Mouse (Mus musculus) embryonic facial prominence, embryonic 12.5 days (tissue): Measurements from ENCODE around the gene Fndc5. TPM values are rescaled to one million over a fixed set of nuclear protein-coding genes. Genes with fewer than 3 reads are reported as not detected.

Experiments
- ATAC-seq: fragments of 200-750 bp; cut with Nextera tagmentation; 2 replicates; pipeline ENCODE4 v1.8.0; 2017; ENCODE audit not compliant: insufficient number of reproducible peaks, insufficient read depth, low FRiP score, low TSS enrichment
- H3K27ac ChIP-seq: fragments of 300-500 bp; sonication (generic); 2 replicates; pipeline ENCODE4 v1.5.1; 2016; ENCODE audit warnings: mild to moderate bottlenecking
- H3K27me3 ChIP-seq: fragments of 300-500 bp; sonication (generic); 2 replicates; pipeline ENCODE4 v1.6.1; 2016; ENCODE audit warnings: mild to moderate bottlenecking, moderate library complexity
- H3K36me3 ChIP-seq: fragments of 300-500 bp; sonication (generic); 2 replicates; pipeline ENCODE4 v1.6.1; 2016; ENCODE audit warnings: mild to moderate bottlenecking
- H3K4me1 ChIP-seq: fragments of 300-500 bp; sonication (generic); 2 replicates; pipeline ENCODE4 v1.6.1; 2016
- H3K4me2 ChIP-seq: fragments of 300-500 bp; sonication (generic); replicated peaks from 2 replicates; pipeline ENCODE4 v1.6.1; 2016; ENCODE audit warnings: mild to moderate bottlenecking, moderate library complexity
- H3K4me3 ChIP-seq: fragments of 300-500 bp; sonication (generic); 2 replicates; pipeline ENCODE4 v1.5.1; 2016; ENCODE audit warnings: mild to moderate bottlenecking
- H3K9ac ChIP-seq: fragments of 300-500 bp; sonication (generic); 2 replicates; pipeline ENCODE4 v1.6.1; 2016; ENCODE audit warnings: mild to moderate bottlenecking, moderate library complexity
- H3K9me3 ChIP-seq: fragments of 300-500 bp; sonication (generic); 2 replicates; pipeline ENCODE4 v1.6.1; 2016; ENCODE audit warnings: mild to moderate bottlenecking, moderate library complexity
- WGBS: fragments of 180-500 bp; shearing (Covaris S2); methylation state at CpG from one replicate; pipeline ENCODE4 v1.1.7; 2016; 5-methylcytosine and 5-hydroxymethylcytosine counted together
- polyA plus RNA-seq: library from polyadenylated mRNA; unstranded; fragments of >200 nt; fragmentation: Nextera tagmentation; extraction: Ambion mirVana; gene quantifications from 2 replicates; pipeline ENCODE4 v1.2.1, GENCODE M21; 2016

Fndc5 gene
- polyA plus RNA-seq, 1 experiment from 2014 or later, result 9.6 TPM

DNA sequence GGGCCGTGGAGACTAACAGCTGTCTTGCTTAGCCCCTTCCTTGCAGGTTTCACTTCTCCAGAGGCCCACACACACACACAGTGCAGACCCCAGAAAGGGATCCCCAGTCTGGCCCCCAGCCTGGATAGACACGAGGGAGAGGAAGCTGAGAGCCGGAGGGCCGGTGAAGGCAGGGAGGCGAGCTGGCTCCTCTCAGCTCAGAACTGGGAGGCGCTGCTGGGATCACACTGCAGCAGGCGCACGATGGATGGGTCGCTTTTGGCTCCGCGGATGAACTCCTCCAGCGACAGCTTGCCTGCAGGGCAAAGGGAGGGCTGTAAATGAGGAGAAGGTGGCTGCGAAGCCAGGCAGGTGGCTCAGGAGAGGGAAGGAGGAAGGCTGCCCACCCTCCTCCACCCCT, 24.6 kb upstream of the Fndc5 start:
- H3K36me3 ChIP-seq, result no peaks in the 10 kb centered on the region
- no peak overlapping the region for H3K4me2 ChIP-seq
- no peaks in the 10 kb centered on the region for H3K9me3 ChIP-seq
- H3K27me3 ChIP-seq, result peaks cover 9% of the 10 kb centered on the region; the same call in 1 of the 2 replicates
- WGBS, result 60% methylated on average over 13 of the region's 13 CpGs
- H3K4me1 ChIP-seq, result peaks cover 3% of the 10 kb centered on the region; the same call in 1 of the 2 replicates
- no peak overlapping the region for H3K9ac ChIP-seq
- no peak for ATAC-seq
- no peak overlapping the region for H3K27ac ChIP-seq
- no peak overlapping the region for H3K4me3 ChIP-seq

DNA sequence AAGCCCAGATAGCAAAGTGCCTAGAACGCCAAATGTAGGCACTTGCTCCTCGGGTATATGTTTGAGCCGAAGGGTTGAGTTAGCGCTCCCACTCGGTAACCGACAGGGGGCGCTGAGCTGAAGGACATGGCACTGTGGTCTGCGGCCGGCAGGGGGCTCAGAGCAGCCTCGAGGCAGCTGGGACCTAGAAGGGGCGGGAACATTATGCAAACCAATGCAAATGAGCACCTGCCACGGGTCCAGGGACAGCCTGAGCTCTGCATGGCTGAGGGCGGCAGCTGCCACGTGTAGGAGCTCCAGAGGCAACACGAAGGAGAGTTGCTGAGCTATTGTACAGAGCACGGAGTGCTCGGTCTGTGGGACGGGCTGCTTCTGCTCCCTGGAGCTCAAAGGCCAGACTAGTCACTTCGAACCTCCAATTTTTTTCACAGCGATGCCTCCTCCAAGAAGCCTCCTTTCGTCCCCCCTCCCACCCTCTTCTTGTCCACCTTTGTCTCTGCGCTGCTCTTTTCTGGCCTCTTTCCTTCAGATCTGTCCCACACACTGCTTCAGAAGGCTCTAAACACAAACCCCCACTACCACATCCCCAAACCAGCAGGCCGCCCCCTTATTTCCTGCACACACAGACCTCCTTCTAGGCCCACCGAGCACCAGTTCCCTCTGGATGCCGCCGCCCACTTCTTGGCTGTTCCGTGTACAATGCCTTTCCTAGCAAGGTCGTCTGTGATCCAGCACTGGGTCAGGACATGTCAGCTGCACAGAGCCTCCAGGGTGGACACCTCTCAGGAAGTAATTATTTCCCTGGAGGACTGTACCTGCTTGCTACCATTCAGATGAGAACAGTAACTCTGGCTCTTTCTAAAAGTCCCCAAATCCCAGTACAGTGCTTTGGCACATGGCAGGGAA, 23.5 kb upstream of the Fndc5 start:
- H3K9me3 ChIP-seq, result no peaks in the 10 kb centered on the region
- H3K27me3 ChIP-seq, result peaks cover 9% of the 10 kb centered on the region
- peak; percentile 48; the same call in 1 of the 2 replicates for ATAC-seq
- no peaks in the 10 kb centered on the region for H3K36me3 ChIP-seq
- H3K4me1 ChIP-seq, result peaks cover 3% of the 10 kb centered on the region; the same call in 1 of the 2 replicates
- H3K4me2 ChIP-seq, result no peak overlapping the region
- WGBS, result 33% methylated on average over 28 of the region's 28 CpGs
- no peak overlapping the region for H3K27ac ChIP-seq
- H3K4me3 ChIP-seq, result no peak overlapping the region
- H3K9ac ChIP-seq, result no peak overlapping the region

DNA sequence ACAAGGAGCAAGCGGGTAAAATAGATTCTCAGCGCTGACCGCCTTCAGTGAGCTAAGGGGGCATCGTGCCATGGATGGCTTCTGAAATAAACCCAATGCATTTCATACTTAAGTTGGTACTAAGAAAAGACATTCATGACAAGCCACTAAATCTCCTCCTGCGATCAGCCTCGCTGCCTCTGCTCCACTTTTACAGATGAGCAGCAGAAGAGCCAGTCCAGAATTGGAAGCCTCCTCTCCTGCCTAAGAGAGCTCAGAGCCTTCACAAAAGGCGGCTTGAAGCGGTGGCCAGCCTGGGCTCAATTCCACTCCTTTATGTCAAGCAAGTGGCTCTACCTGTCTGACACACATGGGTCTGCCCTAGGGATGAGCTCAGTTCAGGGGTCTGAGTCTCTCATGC, 20.1 kb upstream of the Fndc5 start:
- WGBS, result 92% methylated on average over 8 of the region's 8 CpGs
- peaks cover 36% of the 10 kb centered on the region for H3K27me3 ChIP-seq

GRCm38 (mm10) chr4:129117720-129118510, 18.9 kb upstream of the Fndc5 start:
- Histone ChIP-seq H3K27ac (no peak overlapping the region), H3K36me3 (no peaks in the 10 kb centered on the region), H3K4me3 (no peak overlapping the region), H3K9me3 (no peaks in the 10 kb centered on the region), H3K4me1 (peaks cover 18% of the 10 kb centered on the region), H3K4me2 (no peak overlapping the region), H3K9ac (no peak overlapping the region), H3K27me3 (peaks cover 48% of the 10 kb centered on the region)
- ATAC-seq, result no peak
- 84% methylated on average over 14 of the region's 14 CpGs for WGBS

More for the DNA sequence above, 20.1 kb upstream of the Fndc5 start:
- Histone ChIP-seq H3K4me2 (no peak overlapping the region), H3K4me1 (peaks cover 19% of the 10 kb centered on the region), H3K9ac (no peak overlapping the region), H3K36me3 (no peaks in the 10 kb centered on the region), H3K9me3 (no peaks in the 10 kb centered on the region), H3K27ac (no peak overlapping the region), H3K4me3 (no peak overlapping the region)
- ATAC-seq, result no peak

DNA sequence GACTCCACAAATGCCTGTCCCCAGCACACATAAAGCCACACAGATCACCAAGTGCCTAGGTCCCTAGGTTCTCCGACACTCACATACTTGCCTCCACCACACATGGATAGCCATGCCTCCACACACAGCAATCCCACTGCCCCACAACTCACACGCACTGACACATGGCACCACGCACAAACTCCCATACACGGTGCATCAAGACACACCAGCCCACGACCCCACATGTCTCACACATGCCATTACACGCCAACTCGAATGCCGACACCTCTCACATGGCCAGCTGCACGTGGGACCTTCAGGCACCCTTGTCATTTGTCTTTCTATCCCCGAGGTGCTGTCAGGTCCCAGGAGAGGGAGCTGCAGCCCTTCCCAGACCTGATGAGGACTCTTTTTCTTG, 17.1 kb upstream of the Fndc5 start:
- Histone ChIP-seq H3K9ac (no peak overlapping the region), H3K9me3 (no peaks in the 10 kb centered on the region), H3K27me3 (peaks cover 58% of the 10 kb centered on the region), H3K36me3 (no peaks in the 10 kb centered on the region), H3K4me1 (peaks cover 18% of the 10 kb centered on the region), H3K4me3 (no peak overlapping the region), H3K4me2 (no peak overlapping the region), H3K27ac (no peak overlapping the region)
- 79% methylated on average over 10 of the region's 10 CpGs for WGBS
- no peak for ATAC-seq

GRCm38 (mm10) chr4:129120520-129121445, 16.0 kb upstream of the Fndc5 start:
- Histone ChIP-seq H3K27me3 (peaks cover 69% of the 10 kb centered on the region), H3K9ac (peak overlapping the region; percentile 22), H3K9me3 (no peaks in the 10 kb centered on the region), H3K27ac (no peak overlapping the region), H3K4me2 (peak overlapping the region; percentile 97), H3K36me3 (no peaks in the 10 kb centered on the region), H3K4me1 (peaks cover 29% of the 10 kb centered on the region), H3K4me3 (peak overlapping the region; percentile 39)
- ATAC-seq, result no peak
- 1% methylated on average over 45 of the region's 59 CpGs for WGBS

- WGBS, result under 1% methylated on average over 17 of the region's 17 CpGs
- Histone ChIP-seq H3K9ac (peak within 1 kb of the TSS; percentile 22), H3K27me3 (peaks cover 64% of the 10 kb centered on the region), H3K4me3 (peak within 1 kb of the TSS; percentile 39), H3K27ac (no peak within 1 kb of the TSS), H3K4me2 (peak within 1 kb of the TSS; percentile 97), H3K4me1 (peaks cover 32% of the 10 kb centered on the region), H3K9me3 (no peaks in the 10 kb centered on the region), H3K36me3 (no peaks in the 10 kb centered on the region)
- no peak for ATAC-seq
Measured at GRCm38 (mm10) chr4:129121569-129122086, 15.2 kb upstream of the Fndc5 start, which contains the start of gene Hpca. Gene Hpca, minus strand, starts transcription at chr4:129122036.

GRCm38 (mm10) chr4:129122107-129122506, 14.7 kb upstream of the Fndc5 start:
- 33% methylated on average over 9 of the region's 9 CpGs for WGBS
- no peak for ATAC-seq
- Histone ChIP-seq H3K4me1 (peaks cover 32% of the 10 kb centered on the region), H3K36me3 (no peaks in the 10 kb centered on the region), H3K27me3 (peaks cover 64% of the 10 kb centered on the region), H3K4me3 (no peak overlapping the region), H3K4me2 (peak overlapping the region; percentile 97; the same call in 1 of the 2 replicates), H3K9ac (no peak overlapping the region), H3K27ac (no peak overlapping the region), H3K9me3 (no peaks in the 10 kb centered on the region)

DNA sequence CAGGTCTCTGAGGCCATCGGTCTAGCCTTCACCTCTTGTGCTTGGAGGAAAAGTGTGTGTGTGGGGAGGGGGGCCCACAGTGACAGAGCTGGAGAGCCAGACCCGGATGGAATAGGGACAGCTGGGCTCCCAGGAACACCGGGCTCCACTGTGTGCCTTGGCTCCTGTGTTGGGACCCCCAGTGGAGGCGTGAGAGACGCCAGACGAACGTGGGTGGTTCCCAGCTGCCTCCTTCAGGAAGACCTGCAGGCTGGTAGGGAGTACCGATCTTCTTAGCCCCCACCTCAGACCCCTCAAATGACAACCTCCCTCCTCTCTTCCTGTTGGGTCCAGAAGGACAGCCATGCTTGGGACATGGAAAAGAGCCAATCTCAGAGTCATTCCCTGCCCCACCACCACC, 14.1 kb upstream of the Fndc5 start:
- Histone ChIP-seq H3K9me3 (no peaks in the 10 kb centered on the region), H3K4me1 (peaks cover 32% of the 10 kb centered on the region), H3K9ac (no peak overlapping the region), H3K4me2 (no peak overlapping the region), H3K36me3 (no peaks in the 10 kb centered on the region), H3K27ac (no peak overlapping the region), H3K4me3 (no peak overlapping the region), H3K27me3 (peaks cover 64% of the 10 kb centered on the region)
- WGBS, result 27% methylated on average over 8 of the region's 8 CpGs
- no peak for ATAC-seq

DNA sequence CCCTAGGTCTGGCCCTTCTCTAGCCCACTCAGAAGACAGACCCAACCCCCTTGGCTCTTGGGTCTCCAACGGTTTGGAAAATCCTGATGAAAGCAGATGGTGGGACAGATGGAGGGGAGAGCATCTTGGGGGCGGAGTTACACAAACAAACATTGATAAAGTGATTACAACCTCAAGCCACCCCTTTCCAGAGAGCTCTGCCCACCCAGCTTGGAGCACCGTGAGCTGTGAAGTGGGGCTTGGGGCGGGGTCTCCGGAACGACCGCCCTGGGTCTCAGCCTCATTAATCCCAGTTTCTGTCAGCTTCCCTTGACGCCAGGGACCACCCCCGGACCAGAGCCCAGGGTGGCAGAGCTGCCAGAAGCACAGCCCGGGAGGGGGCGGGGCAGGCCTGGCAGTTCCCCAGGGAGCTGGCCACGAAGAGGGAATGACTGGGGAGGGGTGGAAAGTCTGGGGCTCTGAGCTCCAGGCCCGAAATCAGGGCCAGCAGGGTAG, 12.1 kb upstream of the Fndc5 start:
- peaks cover 45% of the 10 kb centered on the region for H3K4me1 ChIP-seq
- no peaks in the 10 kb centered on the region for H3K9me3 ChIP-seq
- H3K27ac ChIP-seq, result no peak overlapping the region
- WGBS, result 11% methylated on average over 13 of the region's 13 CpGs
- no peak overlapping the region for H3K4me2 ChIP-seq
- ATAC-seq, result no peak
- H3K9ac ChIP-seq, result 0 out of 2 replicates have a peak overlapping the region, but pooled peaks have one; percentile 7
- peaks cover 57% of the 10 kb centered on the region for H3K27me3 ChIP-seq
- H3K36me3 ChIP-seq, result no peaks in the 10 kb centered on the region
- no peak overlapping the region for H3K4me3 ChIP-seq
